In genomic region chr2:131063404-131063864, GRCm38 (mm10) we compare ENCODE assay signal across 8 mouse cellular contexts. TPM values are rescaled to one million over a fixed set of nuclear protein-coding genes. Genes with fewer than 3 reads are reported as not detected.
A peak's percentile ranks its signal among the peaks of the same experiment; 100 is the strongest.
DNase-seq lines count a peak whose midpoint lies in the region; ATAC-seq and TF ChIP-seq lines count a peak whose summit lies in the region.

Adam33 (minus strand) TSS chr2:131063814.

- no peaks in the 10 kb centered on the region for H3K36me3 ChIP-seq in heart, embryonic 12.5 days
- H3K36me3 ChIP-seq in forebrain, embryonic 16.5 days (ENCODE audit: control insufficient read depth, insufficient read depth): no peaks in the 10 kb centered on the region
- no peaks in the 10 kb centered on the region for H3K36me3 ChIP-seq in limb, embryonic 14.5 days (ENCODE audit: control insufficient read depth, insufficient read depth, low read length)

- H3K4me1 ChIP-seq in heart, embryonic 12.5 days (replicated peaks): peaks cover 42% of the 10 kb centered on the region
- H3K4me1 ChIP-seq in forebrain, embryonic 16.5 days (replicated peaks; ENCODE audit: control insufficient read depth, insufficient read depth, low read length): peaks cover 4% of the 10 kb centered on the region; the same call in 1 of the 2 replicates
- H3K4me1 ChIP-seq in limb, embryonic 14.5 days (ENCODE audit: control insufficient read depth, insufficient read depth, low read length): peaks cover 46% of the 10 kb centered on the region
- H3K4me1 ChIP-seq in olfactory bulb, adult 2 months (ENCODE audit: control insufficient read depth, insufficient read depth, low read length): peaks cover 35% of the 10 kb centered on the region

- no peak for TF ChIP-seq CTCF in olfactory bulb, adult 2 months (IDR thresholded peaks at IDR 0.05; ENCODE audit: insufficient read depth, low read depth, low read length)

- no peak for DNase-seq in heart, adult 11 months
- peak; percentile 46 for DNase-seq in ZHBTc4 (ENCODE audit: low read depth, low spot score)
- no peak for DNase-seq in limb, embryonic 14.5 days (ENCODE audit: low spot score)
- no peak for DNase-seq in cerebellum, adult 8-10 months
- DNase-seq in thymus, postnatal 10 days (ENCODE audit: low spot score in 2 of 2): no peak

- no peak within 1 kb of the TSS for H3K27ac ChIP-seq in heart, embryonic 12.5 days (ENCODE audit: poor library complexity, severe bottlenecking)
- H3K27ac ChIP-seq in forebrain, embryonic 16.5 days (ENCODE audit: low read length): no peak within 1 kb of the TSS
- no peak within 1 kb of the TSS for H3K27ac ChIP-seq in limb, embryonic 14.5 days (replicated peaks; ENCODE audit: low read depth, low read length)
- no peak within 1 kb of the TSS for H3K27ac ChIP-seq in olfactory bulb, adult 2 months (ENCODE audit: insufficient read depth, low read depth, low read length)

- peak within 1 kb of the TSS; percentile 30 for H3K4me3 ChIP-seq in heart, embryonic 12.5 days
- peak within 1 kb of the TSS; percentile 8; the same call in 1 of the 2 replicates for H3K4me3 ChIP-seq in forebrain, embryonic 16.5 days (replicated peaks; ENCODE audit: low read length)
- H3K4me3 ChIP-seq in limb, embryonic 14.5 days (replicated peaks; ENCODE audit: low read length): peak within 1 kb of the TSS; percentile 27
- peak within 1 kb of the TSS; percentile 32 for H3K4me3 ChIP-seq in olfactory bulb, adult 2 months (ENCODE audit: insufficient read depth, low read depth, low read length)

- H3K9me3 ChIP-seq in heart, embryonic 12.5 days (replicated peaks): no peaks in the 10 kb centered on the region
- H3K9me3 ChIP-seq in forebrain, embryonic 16.5 days (ENCODE audit: control insufficient read depth, low read length): no peaks in the 10 kb centered on the region
- H3K9me3 ChIP-seq in limb, embryonic 14.5 days (ENCODE audit: control insufficient read depth, low read length): no peaks in the 10 kb centered on the region

- peak within 1 kb of the TSS; percentile 34; the same call in 1 of the 2 replicates for H3K9ac ChIP-seq in heart, embryonic 12.5 days
- H3K9ac ChIP-seq in forebrain, embryonic 16.5 days (replicated peaks; ENCODE audit: low read depth, low read length): peak within 1 kb of the TSS; percentile 38
- peak within 1 kb of the TSS; percentile 29; the same call in 1 of the 2 replicates for H3K9ac ChIP-seq in limb, embryonic 14.5 days (ENCODE audit: low read depth, low read length, severe bottlenecking)

- peak within 1 kb of the TSS; percentile 68 for H3K4me2 ChIP-seq in heart, embryonic 12.5 days
- peak within 1 kb of the TSS; percentile 48 for H3K4me2 ChIP-seq in forebrain, embryonic 16.5 days (ENCODE audit: low read length)
- peak within 1 kb of the TSS; percentile 47 for H3K4me2 ChIP-seq in limb, embryonic 14.5 days (replicated peaks; ENCODE audit: low read depth, low read length, severe bottlenecking)

- peak; percentile 59; the same call in 1 of the 2 replicates for ATAC-seq in heart, embryonic 12.5 days (ENCODE audit: insufficient number of reproducible peaks, low FRiP score)
- no peak; the same call in 1 of the 2 replicates for ATAC-seq in forebrain, embryonic 16.5 days
- ATAC-seq in limb, embryonic 14.5 days (ENCODE audit: low FRiP score, low read depth): peak; percentile 50; the same call in 1 of the 2 replicates

- 2% methylated on average over 27 of the region's 27 CpGs for WGBS in heart, embryonic 12.5 days
- WGBS in forebrain, embryonic 16.5 days: 3% methylated on average over 21 of the region's 27 CpGs
- 2% methylated on average over 14 of the region's 27 CpGs for WGBS in limb, embryonic 14.5 days
- WGBS in olfactory bulb, adult 2 months: 5% methylated on average over 27 of the region's 27 CpGs

- H3K27me3 ChIP-seq in heart, embryonic 12.5 days (replicated peaks): peaks cover 48% of the 10 kb centered on the region
- peaks cover 12% of the 10 kb centered on the region for H3K27me3 ChIP-seq in forebrain, embryonic 16.5 days (replicated peaks; ENCODE audit: control insufficient read depth, insufficient read depth, low read length)
- H3K27me3 ChIP-seq in limb, embryonic 14.5 days (ENCODE audit: control insufficient read depth, insufficient read depth, low read length): no peaks in the 10 kb centered on the region

- TF ChIP-seq POLR2A in limb, embryonic 14.5 days (IDR thresholded peaks at IDR 0.05; ENCODE audit: borderline replicate concordance, extremely low read depth, insufficient read depth, insufficient read length): no peak
- TF ChIP-seq POLR2A in olfactory bulb, adult 2 months (IDR thresholded peaks at IDR 0.05; ENCODE audit: insufficient read depth, low read depth, low read length): no peak

RNA-seq across cellular contexts. Expression of gene Adam33, which starts in this region (rescaled TPM):
- 9.8 and 12.0 TPM in 2 replicates for polyA plus RNA-seq in heart, embryonic 12.5 days (2016; fragmentation: Nextera tagmentation; extraction: Ambion mirVana)
- 1.4 TPM in 2 replicates for polyA plus RNA-seq in forebrain, embryonic 16.5 days (2015; fragmentation: Nextera tagmentation; extraction: Ambion mirVana)
- polyA plus RNA-seq in limb, embryonic 14.5 days (2012; rRNA removed): 104 and 121 TPM in 2 replicates
- 30.7 and 33.8 TPM in 2 replicates for polyA plus RNA-seq in limb, embryonic 14.5 days (2014; fragmentation: Nextera tagmentation; extraction: Ambion mirVana)
- polyA plus RNA-seq in olfactory bulb, adult 2 months (2012; ENCODE audit: insufficient read depth, insufficient read length, low replicate concordance, missing spikeins): not detected in 2 replicates
